Mouse (Mus musculus): ENCODE measurements around the gene Kcng4.

Gene Kcng4

GRCm38 (mm10) chr8:119641058-119641457 is 5.6 kb upstream of the Kcng4 start:
- DNase-seq (ENCODE audit: low spot score in 2 of 2): no peak

GRCm38 (mm10) chr8:119639798-119640197 is 4.3 kb upstream of the Kcng4 start:
- DNase-seq (ENCODE audit: low spot score in 2 of 2): no peak

- DNase-seq (ENCODE audit: low spot score in 2 of 2): no peak
These were observed 2.8 kb upstream of the Kcng4 start for GRCm38 (mm10) chr8:119638261-119638660.

GRCm38 (mm10) chr8:119637381-119637780 is 1.9 kb upstream of the Kcng4 start:
- DNase-seq (ENCODE audit: low spot score in 2 of 2): no peak

- DNase-seq (ENCODE audit: low spot score in 2 of 2): no peak
These were observed 1.3 kb upstream of the Kcng4 start for GRCm38 (mm10) chr8:119636766-119637165.

GRCm38 (mm10) chr8:119635958-119636357 is 478 bp upstream of the Kcng4 start:
- DNase-seq (ENCODE audit: low spot score in 2 of 2): no peak

- no peak for DNase-seq (ENCODE audit: low spot score in 2 of 2)
These were observed 704 bp downstream of the Kcng4 start for GRCm38 (mm10) chr8:119634616-119635336.

GRCm38 (mm10) chr8:119632909-119633308 is 2.6 kb downstream of the Kcng4 start:
- DNase-seq (ENCODE audit: low spot score in 2 of 2): no peak

GRCm38 (mm10) chr8:119632246-119632645 is 3.2 kb downstream of the Kcng4 start:
- no peak for DNase-seq (ENCODE audit: low spot score in 2 of 2)

- no peak for DNase-seq (ENCODE audit: low spot score in 2 of 2)
These were observed 4.6 kb downstream of the Kcng4 start for GRCm38 (mm10) chr8:119630841-119631240.

GRCm38 (mm10) chr8:119627613-119628359 is 7.7 kb downstream of the Kcng4 start:
- DNase-seq (ENCODE audit: low spot score in 2 of 2): no peak

- no peak for DNase-seq (ENCODE audit: low spot score in 2 of 2)
These were observed 8.3 kb downstream of the Kcng4 start for GRCm38 (mm10) chr8:119627199-119627598.

GRCm38 (mm10) chr8:119625788-119626187 is 9.7 kb downstream of the Kcng4 start:
- no peak for DNase-seq (ENCODE audit: low spot score in 2 of 2)

- no peak for DNase-seq (ENCODE audit: low spot score in 2 of 2)
These were observed 10.6 kb downstream of the Kcng4 start for GRCm38 (mm10) chr8:119624916-119625315.

GRCm38 (mm10) chr8:119623744-119624143 is 11.7 kb downstream of the Kcng4 start:
- DNase-seq (ENCODE audit: low spot score in 2 of 2): no peak

GRCm38 (mm10) chr8:119623061-119623460 is 12.4 kb downstream of the Kcng4 start:
- no peak for DNase-seq (ENCODE audit: low spot score in 2 of 2)

- DNase-seq (ENCODE audit: low spot score in 2 of 2): no peak
These were observed 12.9 kb downstream of the Kcng4 start for GRCm38 (mm10) chr8:119622555-119622954.

- no peak for DNase-seq (ENCODE audit: low spot score in 2 of 2)
These were observed 14.5 kb downstream of the Kcng4 start for GRCm38 (mm10) chr8:119620848-119621465.

- no peak for DNase-seq (ENCODE audit: low spot score in 2 of 2)
These were observed 15.2 kb downstream of the Kcng4 start for GRCm38 (mm10) chr8:119620116-119620840.

- no peak for DNase-seq (ENCODE audit: low spot score in 2 of 2)
These were observed 16.6 kb downstream of the Kcng4 start for GRCm38 (mm10) chr8:119618887-119619286.

GRCm38 (mm10) chr8:119617586-119617985 is 17.9 kb downstream of the Kcng4 start:
- no peak for DNase-seq (ENCODE audit: low spot score in 2 of 2)

GRCm38 (mm10) chr8:119616811-119617210 is 18.7 kb downstream of the Kcng4 start:
- no peak for DNase-seq (ENCODE audit: low spot score in 2 of 2)

Data from frontal cortex, postnatal 10 days (tissue).